Comparison of ENCODE assay signal across 25 mouse cellular contexts in genomic region chr10:126711758-126712157, GRCm38 (mm10).
DNase-seq lines count a peak whose midpoint lies in the region; ATAC-seq and TF ChIP-seq lines count a peak whose summit lies in the region.
"Had no signal": no experiment of that assay in that cellular context is flagged by ENCODE, and none has a peak within 500 bp of the region (broad histone marks: within the 10 kb centered on the region; RNA-seq: fewer than 3 reads in every experiment).

No protein-coding gene starts in this region.

- H3K27ac ChIP-seq in heart, embryonic 10.5 days = no peak overlapping the region
- no peak overlapping the region for H3K27ac ChIP-seq in limb, embryonic 12.5 days
- no peak overlapping the region for H3K27ac ChIP-seq in limb, embryonic 10.5 days
- H3K27ac ChIP-seq in limb, embryonic 14.5 days (replicated peaks; ENCODE audit: low read depth, low read length) = no peak overlapping the region
- H3K27ac ChIP-seq: embryonic facial prominence, embryonic 15.5 days; forebrain, embryonic 13.5 days; heart, embryonic 13.5 days; hindbrain, embryonic 15.5 days; intestine, embryonic 15.5 days had no signal

- no peak overlapping the region for H3K4me2 ChIP-seq in limb, embryonic 12.5 days
- no peak overlapping the region for H3K4me2 ChIP-seq in limb, embryonic 14.5 days (replicated peaks; ENCODE audit: low read depth, low read length, severe bottlenecking)
- H3K4me2 ChIP-seq: embryonic facial prominence, embryonic 15.5 days; forebrain, embryonic 13.5 days; heart, embryonic 13.5 days; hindbrain, embryonic 15.5 days; intestine, embryonic 15.5 days had no signal

- no peaks in the 10 kb centered on the region for H3K27me3 ChIP-seq in heart, embryonic 10.5 days (ENCODE audit: insufficient read depth, poor library complexity, severe bottlenecking)
- H3K27me3 ChIP-seq in limb, embryonic 12.5 days = no peaks in the 10 kb centered on the region
- H3K27me3 ChIP-seq in limb, embryonic 10.5 days (ENCODE audit: low read depth, poor library complexity, severe bottlenecking) = no peaks in the 10 kb centered on the region
- H3K27me3 ChIP-seq in limb, embryonic 14.5 days (ENCODE audit: control insufficient read depth, insufficient read depth, low read length) = no peaks in the 10 kb centered on the region
- H3K27me3 ChIP-seq: embryonic facial prominence, embryonic 15.5 days; forebrain, embryonic 13.5 days; heart, embryonic 13.5 days; hindbrain, embryonic 15.5 days; intestine, embryonic 15.5 days had no signal

- ATAC-seq in limb, embryonic 12.5 days (ENCODE audit: insufficient number of reproducible peaks, insufficient read depth, low FRiP score, low TSS enrichment, low read depth) = peak; percentile 71
- 0 out of 2 replicates have a peak, but pooled peaks have one; percentile 41 for ATAC-seq in limb, embryonic 14.5 days (ENCODE audit: low FRiP score, low read depth)
- ATAC-seq: activated CD4-positive, CD25-positive, alpha-beta regulatory T cell, adult 4 months; forebrain, embryonic 13.5 days; forebrain, embryonic 16.5 days; intestine, embryonic 15.5 days had no signal

- intact Hi-C loops in heart, postnatal 14 days (cut with DNase I) = no loop called here
- intact Hi-C loops in heart, postnatal 36 days (cut with DNase I) = no loop called here

- H3K4me3 ChIP-seq in heart, embryonic 10.5 days = no peak overlapping the region
- H3K4me3 ChIP-seq in limb, embryonic 12.5 days (replicated peaks) = no peak overlapping the region
- H3K4me3 ChIP-seq in limb, embryonic 10.5 days = no peak overlapping the region
- no peak overlapping the region for H3K4me3 ChIP-seq in limb, embryonic 14.5 days (replicated peaks; ENCODE audit: low read length)
- H3K4me3 ChIP-seq: embryonic facial prominence, embryonic 15.5 days; forebrain, embryonic 13.5 days; heart, embryonic 13.5 days; hindbrain, embryonic 15.5 days; intestine, embryonic 15.5 days had no signal

- H3K4me1 ChIP-seq in heart, embryonic 10.5 days = no peaks in the 10 kb centered on the region
- H3K4me1 ChIP-seq in limb, embryonic 12.5 days (replicated peaks) = peaks cover 9% of the 10 kb centered on the region
- peaks cover 8% of the 10 kb centered on the region for H3K4me1 ChIP-seq in limb, embryonic 10.5 days
- no peaks in the 10 kb centered on the region for H3K4me1 ChIP-seq in limb, embryonic 14.5 days (ENCODE audit: control insufficient read depth, insufficient read depth, low read length)
- H3K4me1 ChIP-seq: embryonic facial prominence, embryonic 15.5 days; heart, embryonic 13.5 days; intestine, embryonic 15.5 days had no signal

- no peak overlapping the region for H3K9ac ChIP-seq in limb, embryonic 12.5 days (replicated peaks)
- no peak overlapping the region for H3K9ac ChIP-seq in limb, embryonic 14.5 days (ENCODE audit: low read depth, low read length, severe bottlenecking)
- H3K9ac ChIP-seq: embryonic facial prominence, embryonic 15.5 days; forebrain, embryonic 13.5 days; heart, embryonic 13.5 days; hindbrain, embryonic 15.5 days; intestine, embryonic 15.5 days had no signal

- no peaks in the 10 kb centered on the region for H3K9me3 ChIP-seq in heart, embryonic 10.5 days
- no peaks in the 10 kb centered on the region for H3K9me3 ChIP-seq in limb, embryonic 12.5 days
- no peaks in the 10 kb centered on the region for H3K9me3 ChIP-seq in limb, embryonic 10.5 days (replicated peaks)
- H3K9me3 ChIP-seq in limb, embryonic 14.5 days (ENCODE audit: control insufficient read depth, low read length) = no peaks in the 10 kb centered on the region
- H3K9me3 ChIP-seq: embryonic facial prominence, embryonic 15.5 days; forebrain, embryonic 13.5 days; heart, embryonic 13.5 days; hindbrain, embryonic 15.5 days; intestine, embryonic 15.5 days had no signal

- H3K36me3 ChIP-seq in heart, embryonic 10.5 days = no peaks in the 10 kb centered on the region
- no peaks in the 10 kb centered on the region for H3K36me3 ChIP-seq in limb, embryonic 12.5 days
- no peaks in the 10 kb centered on the region for H3K36me3 ChIP-seq in limb, embryonic 10.5 days
- no peaks in the 10 kb centered on the region for H3K36me3 ChIP-seq in limb, embryonic 14.5 days (ENCODE audit: control insufficient read depth, insufficient read depth, low read length)
- H3K36me3 ChIP-seq: embryonic facial prominence, embryonic 15.5 days; heart, embryonic 13.5 days; hindbrain, embryonic 15.5 days; intestine, embryonic 15.5 days had no signal

- TF ChIP-seq POLR2A in limb, embryonic 14.5 days (IDR thresholded peaks at IDR 0.05; ENCODE audit: borderline replicate concordance, extremely low read depth, insufficient read depth, insufficient read length) = no peak

- WGBS in heart, embryonic 10.5 days = 51% methylated on average over 3 of the region's 3 CpGs
- WGBS in limb, embryonic 12.5 days = 12% methylated on average over 3 of the region's 3 CpGs
- 28% methylated on average over 3 of the region's 3 CpGs for WGBS in limb, embryonic 10.5 days
- WGBS in limb, embryonic 14.5 days = 4% methylated on average over 3 of the region's 3 CpGs

- DNase-seq in embryo, embryonic 10.5 days (ENCODE audit: low spot score) = peak; percentile 26
- DNase-seq in embryo, embryonic 9.5 days (ENCODE audit: extremely low spot score) = no peak
- peak; percentile 63 for DNase-seq in heart, embryonic 10.5 days (ENCODE audit: low spot score)
- no peak for DNase-seq in heart, postnatal 14 days
- DNase-seq in limb, embryonic 10.5 days (ENCODE audit: low spot score) = no peak
- DNase-seq in limb, embryonic 14.5 days (ENCODE audit: low spot score) = no peak
- DNase-seq in heart, postnatal 36 days = no peak
- DNase-seq: adrenal gland, adult 8-10 months; adrenal gland, postnatal 25 days; cerebellum, adult 11-12 months; cerebellum, adult 8-10 months; cerebellum, postnatal 10 days; cerebellum, postnatal 36 days; gastrocnemius, postnatal 25 days; heart, adult 18-20 months; kidney, adult 18-20 months; kidney, adult 9 months had no signal

Comparison
In these comparisons a context has a peak if more than half of its experiments do, and no peak if none do; other contexts are left out.
1. DNase-seq: peak in embryo, embryonic 10.5 days (single experiment) and heart, embryonic 10.5 days (single experiment); none in embryo, embryonic 9.5 days (single experiment), heart, postnatal 14 days (0 of 2), limb, embryonic 10.5 days (single experiment), limb, embryonic 14.5 days (single experiment) and heart, postnatal 36 days (0 of 2).